Mouse (Mus musculus): ENCODE results near the gene Snx5. TPM values are rescaled to one million over a fixed set of nuclear protein-coding genes. Genes with fewer than 3 reads are reported as not detected.
A peak's percentile ranks its signal among the peaks of the same experiment; 100 is the strongest.

Snx5 gene
- polyA plus RNA-seq, 1 experiment from 2014 or later: 61.7 TPM

DNA sequence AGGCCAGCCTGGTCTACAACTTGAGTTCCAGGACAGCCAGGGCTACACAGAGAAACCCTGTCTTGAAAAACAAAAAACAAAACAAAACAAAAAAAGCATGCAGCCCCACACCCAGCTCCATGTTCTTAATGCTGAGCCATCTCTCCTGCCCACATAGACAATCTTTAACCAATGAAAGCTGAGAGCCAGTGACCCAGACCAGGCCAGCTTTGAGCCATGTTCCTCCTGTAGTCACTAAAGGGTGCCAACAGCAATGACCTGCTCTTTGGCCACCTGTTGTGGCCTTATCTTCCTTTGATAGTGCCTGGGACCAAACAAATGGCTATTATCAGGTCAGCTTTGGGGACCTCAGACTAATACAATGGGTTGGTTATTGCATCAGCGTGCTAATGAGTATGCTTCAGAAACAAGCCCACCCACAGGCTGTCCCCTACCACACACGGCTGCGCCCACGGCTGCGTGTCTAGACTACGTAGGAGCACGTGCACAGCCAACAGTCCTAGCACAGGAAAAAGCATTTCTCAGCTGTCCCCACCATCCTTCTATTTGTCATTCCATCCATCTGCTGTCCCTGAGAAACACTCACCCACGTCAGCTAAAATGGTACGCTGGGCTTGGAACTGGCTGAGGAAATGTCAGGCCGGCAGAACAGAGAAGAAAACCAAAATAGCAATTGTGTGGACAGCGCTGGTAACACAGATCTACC lies 21.0 kb upstream of the Snx5 start:
- Histone ChIP-seq H3K27me3 (replicated peaks; ENCODE audit: control insufficient read depth, insufficient read depth, low read length) (no peaks in the 10 kb centered on the region), H3K9ac (ENCODE audit: low read length) (no peak overlapping the region), H3K9me3 (replicated peaks; ENCODE audit: control insufficient read depth, low read length) (no peaks in the 10 kb centered on the region), H3K36me3 (ENCODE audit: control insufficient read depth, insufficient read depth, low read length) (no peaks in the 10 kb centered on the region), H3K4me2 (ENCODE audit: low read length) (no peak overlapping the region), H3K4me1 (ENCODE audit: control insufficient read depth, insufficient read depth, low read length) (no peaks in the 10 kb centered on the region), H3K27ac (ENCODE audit: low read depth, low read length) (no peak overlapping the region), H3K4me3 (ENCODE audit: low read depth, low read length) (no peak overlapping the region)
- ATAC-seq: no peak
- no peak for DNase-seq (ENCODE audit: low spot score)
- 82% methylated on average over 11 of the region's 11 CpGs for WGBS

DNA sequence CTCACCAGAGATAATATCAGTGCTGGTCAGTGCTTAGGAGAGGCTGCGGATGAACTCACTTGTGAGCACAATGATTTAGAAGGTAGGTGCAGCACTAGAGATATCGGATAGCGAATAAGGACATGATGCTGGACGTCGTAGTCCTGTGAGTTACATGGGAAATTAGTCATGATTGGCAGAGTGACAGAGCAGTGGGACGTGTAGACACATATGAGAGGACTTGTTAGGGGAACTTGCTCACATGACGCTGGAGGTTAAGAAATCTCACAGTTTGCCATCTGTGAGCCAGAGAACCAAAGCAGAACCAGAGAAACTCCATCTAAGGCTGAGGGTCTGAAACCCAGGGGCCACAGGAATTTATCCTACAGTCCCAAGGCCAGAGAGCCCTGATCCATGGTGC lies 19.6 kb upstream of the Snx5 start:
- no peak for DNase-seq (ENCODE audit: low spot score)
- H3K27me3 ChIP-seq (replicated peaks; ENCODE audit: control insufficient read depth, insufficient read depth, low read length): no peaks in the 10 kb centered on the region
- 92% methylated on average over 7 of the region's 7 CpGs for WGBS
- no peak overlapping the region for H3K27ac ChIP-seq (ENCODE audit: low read depth, low read length)
- H3K9ac ChIP-seq (ENCODE audit: low read length): no peak overlapping the region
- H3K36me3 ChIP-seq (ENCODE audit: control insufficient read depth, insufficient read depth, low read length): no peaks in the 10 kb centered on the region
- no peaks in the 10 kb centered on the region for H3K4me1 ChIP-seq (ENCODE audit: control insufficient read depth, insufficient read depth, low read length)
- H3K4me2 ChIP-seq (ENCODE audit: low read length): no peak overlapping the region
- no peak for ATAC-seq
- H3K4me3 ChIP-seq (ENCODE audit: low read depth, low read length): no peak overlapping the region
- H3K9me3 ChIP-seq (replicated peaks; ENCODE audit: control insufficient read depth, low read length): no peaks in the 10 kb centered on the region

DNA sequence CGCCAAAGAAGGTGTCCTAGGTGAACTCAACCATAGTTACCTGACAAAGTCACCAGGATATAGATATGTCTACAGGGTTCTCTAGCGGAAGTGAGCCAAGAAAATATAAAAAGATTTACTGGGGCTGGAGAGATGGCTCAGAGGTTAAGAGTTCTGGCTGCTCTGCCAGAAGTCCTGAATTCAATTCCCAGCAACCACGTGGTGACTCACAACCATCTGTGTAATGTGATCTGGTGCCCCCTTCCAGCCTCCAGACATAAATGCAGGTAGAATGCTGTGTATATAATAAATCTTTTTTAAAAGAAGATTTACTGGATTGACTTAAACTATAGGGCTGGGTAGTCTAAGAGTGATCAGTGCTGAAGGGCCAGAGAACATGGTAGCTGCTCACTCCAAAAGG lies 10.7 kb upstream of the Snx5 start:
- Histone ChIP-seq H3K36me3 (ENCODE audit: control insufficient read depth, insufficient read depth, low read length) (peaks cover 12% of the 10 kb centered on the region; the same call in 1 of the 2 replicates), H3K4me1 (ENCODE audit: control insufficient read depth, insufficient read depth, low read length) (no peaks in the 10 kb centered on the region), H3K27ac (ENCODE audit: low read depth, low read length) (no peak overlapping the region), H3K4me3 (ENCODE audit: low read depth, low read length) (no peak overlapping the region), H3K9me3 (replicated peaks; ENCODE audit: control insufficient read depth, low read length) (no peaks in the 10 kb centered on the region), H3K27me3 (replicated peaks; ENCODE audit: control insufficient read depth, insufficient read depth, low read length) (no peaks in the 10 kb centered on the region), H3K4me2 (ENCODE audit: low read length) (no peak overlapping the region), H3K9ac (ENCODE audit: low read length) (no peak overlapping the region)
- DNase-seq (ENCODE audit: low spot score): no peak
- ATAC-seq: no peak
- WGBS: 66% methylated on average over 3 of the region's 3 CpGs

DNA sequence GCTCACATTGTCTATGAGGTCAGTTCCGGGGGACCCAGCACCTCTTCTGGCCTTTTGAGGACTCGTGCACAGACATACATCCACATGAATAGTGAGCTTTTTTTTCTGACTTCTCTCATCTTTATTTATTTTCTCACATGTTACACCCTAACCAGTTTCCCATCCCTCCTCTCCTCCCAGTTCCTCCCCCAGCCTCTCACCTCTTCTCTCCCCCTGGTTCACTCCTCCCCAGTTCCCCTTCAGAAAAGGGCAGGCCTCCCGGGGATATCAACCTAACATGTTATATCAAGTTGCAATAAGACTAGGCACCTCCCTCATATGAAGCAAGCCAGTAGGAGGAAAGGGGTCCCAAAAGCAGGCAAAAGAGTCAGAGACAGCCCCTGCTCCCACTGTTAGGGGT lies 9.9 kb upstream of the Snx5 start:
- no peaks in the 10 kb centered on the region for H3K4me1 ChIP-seq (ENCODE audit: control insufficient read depth, insufficient read depth, low read length)
- no peaks in the 10 kb centered on the region for H3K9me3 ChIP-seq (replicated peaks; ENCODE audit: control insufficient read depth, low read length)
- no peak overlapping the region for H3K9ac ChIP-seq (ENCODE audit: low read length)
- no peak overlapping the region for H3K27ac ChIP-seq (ENCODE audit: low read depth, low read length)
- no peaks in the 10 kb centered on the region for H3K27me3 ChIP-seq (replicated peaks; ENCODE audit: control insufficient read depth, insufficient read depth, low read length)
- no peak overlapping the region for H3K4me2 ChIP-seq (ENCODE audit: low read length)
- peaks cover 12% of the 10 kb centered on the region; the same call in 1 of the 2 replicates for H3K36me3 ChIP-seq (ENCODE audit: control insufficient read depth, insufficient read depth, low read length)
- no peak overlapping the region for H3K4me3 ChIP-seq (ENCODE audit: low read depth, low read length)
- 80% methylated on average over 3 of the region's 3 CpGs for WGBS
- ATAC-seq: no peak
- DNase-seq (ENCODE audit: low spot score): no peak

DNA sequence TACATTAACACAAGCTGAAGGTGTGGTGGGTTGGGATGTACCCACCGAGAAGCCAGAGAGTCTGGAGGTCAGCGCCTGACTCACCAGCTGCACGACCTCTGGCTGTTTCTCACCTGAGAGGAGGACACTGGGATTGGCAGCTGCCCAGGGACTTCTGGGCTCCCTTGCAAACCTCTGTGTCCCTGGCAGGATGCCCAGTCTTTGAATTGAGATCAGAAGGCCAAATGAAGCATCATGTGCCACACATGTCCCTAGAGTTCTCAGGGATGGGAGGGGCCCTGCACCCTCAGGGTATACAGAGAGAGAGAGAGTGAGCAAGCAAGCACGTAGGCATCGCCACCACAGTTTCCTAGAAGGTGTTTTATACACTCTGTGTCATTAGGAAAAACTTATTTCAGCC lies 9.0 kb upstream of the Snx5 start:
- H3K4me1 ChIP-seq (ENCODE audit: control insufficient read depth, insufficient read depth, low read length): no peaks in the 10 kb centered on the region
- ATAC-seq: no peak
- peak; percentile 4 for DNase-seq (ENCODE audit: low spot score)
- no peak overlapping the region for H3K4me2 ChIP-seq (ENCODE audit: low read length)
- H3K4me3 ChIP-seq (ENCODE audit: low read depth, low read length): no peak overlapping the region
- H3K27ac ChIP-seq (ENCODE audit: low read depth, low read length): no peak overlapping the region
- H3K9ac ChIP-seq (ENCODE audit: low read length): no peak overlapping the region
- peaks cover 12% of the 10 kb centered on the region; the same call in 1 of the 2 replicates for H3K36me3 ChIP-seq (ENCODE audit: control insufficient read depth, insufficient read depth, low read length)
- 71% methylated on average over 5 of the region's 5 CpGs for WGBS
- H3K9me3 ChIP-seq (replicated peaks; ENCODE audit: control insufficient read depth, low read length): no peaks in the 10 kb centered on the region
- no peaks in the 10 kb centered on the region for H3K27me3 ChIP-seq (replicated peaks; ENCODE audit: control insufficient read depth, insufficient read depth, low read length)

DNA sequence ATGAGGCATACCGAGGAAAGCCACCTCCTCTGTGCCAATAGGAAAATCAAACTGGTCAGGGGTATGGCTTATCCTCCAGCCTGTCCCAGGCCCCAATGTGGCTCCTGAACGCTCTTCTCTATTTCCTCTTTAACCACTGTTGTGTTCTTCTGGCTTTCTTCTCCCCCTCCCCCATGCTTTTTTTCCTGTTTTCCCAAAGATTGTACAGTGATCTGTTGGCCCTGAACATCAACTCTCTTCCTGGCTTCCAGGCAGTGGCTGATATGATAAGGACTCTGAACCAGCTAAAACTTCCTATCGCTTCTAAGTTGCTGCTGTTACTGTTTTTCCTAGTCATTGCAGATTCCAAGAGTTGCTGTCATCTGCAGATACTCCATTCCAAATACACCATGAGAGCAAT lies 6.2 kb upstream of the Snx5 start:
- H3K4me3 ChIP-seq (ENCODE audit: low read depth, low read length): no peak overlapping the region
- peaks cover 12% of the 10 kb centered on the region; the same call in 1 of the 2 replicates for H3K36me3 ChIP-seq (ENCODE audit: control insufficient read depth, insufficient read depth, low read length)
- no peak overlapping the region for H3K9ac ChIP-seq (ENCODE audit: low read length)
- H3K27me3 ChIP-seq (replicated peaks; ENCODE audit: control insufficient read depth, insufficient read depth, low read length): no peaks in the 10 kb centered on the region
- no peaks in the 10 kb centered on the region for H3K4me1 ChIP-seq (ENCODE audit: control insufficient read depth, insufficient read depth, low read length)
- DNase-seq (ENCODE audit: low spot score) (no peak), ATAC-seq (no peak)
- no peak overlapping the region for H3K4me2 ChIP-seq (ENCODE audit: low read length)
- no peaks in the 10 kb centered on the region for H3K9me3 ChIP-seq (replicated peaks; ENCODE audit: control insufficient read depth, low read length)
- no peak overlapping the region for H3K27ac ChIP-seq (ENCODE audit: low read depth, low read length)
- 90% methylated on average over 3 of the region's 3 CpGs for WGBS

DNA sequence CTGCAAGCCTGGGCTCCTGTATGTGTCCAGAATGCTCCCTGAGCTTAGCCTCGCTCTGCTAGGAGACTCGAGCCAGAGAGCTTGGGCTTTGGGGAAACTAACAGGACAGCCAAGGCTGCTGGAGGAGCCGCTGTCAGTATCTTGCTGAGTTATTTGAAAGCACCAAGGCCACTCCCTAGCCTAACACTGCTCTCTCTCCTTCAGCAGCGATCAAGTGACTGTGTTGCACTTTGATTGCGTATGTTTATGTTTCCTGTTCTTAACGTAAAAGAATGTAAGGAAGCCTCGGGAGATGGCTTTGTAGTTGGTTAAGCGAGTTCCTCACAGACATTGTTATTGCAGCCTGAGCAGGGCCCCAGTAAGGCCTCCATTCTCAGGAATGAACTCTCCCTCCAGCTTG lies 4.0 kb upstream of the Snx5 start:
- H3K4me1 ChIP-seq (ENCODE audit: control insufficient read depth, insufficient read depth, low read length): no peaks in the 10 kb centered on the region
- no peak overlapping the region for H3K27ac ChIP-seq (ENCODE audit: low read depth, low read length)
- DNase-seq (ENCODE audit: low spot score) (no peak), ATAC-seq (no peak)
- H3K4me2 ChIP-seq (ENCODE audit: low read length): no peak overlapping the region
- 73% methylated on average over 8 of the region's 8 CpGs for WGBS
- peaks cover 10% of the 10 kb centered on the region; the same call in 1 of the 2 replicates for H3K36me3 ChIP-seq (ENCODE audit: control insufficient read depth, insufficient read depth, low read length)
- H3K9ac ChIP-seq (ENCODE audit: low read length): no peak overlapping the region
- H3K27me3 ChIP-seq (replicated peaks; ENCODE audit: control insufficient read depth, insufficient read depth, low read length): no peaks in the 10 kb centered on the region
- H3K9me3 ChIP-seq (replicated peaks; ENCODE audit: control insufficient read depth, low read length): no peaks in the 10 kb centered on the region
- H3K4me3 ChIP-seq (ENCODE audit: low read depth, low read length): no peak overlapping the region

DNA sequence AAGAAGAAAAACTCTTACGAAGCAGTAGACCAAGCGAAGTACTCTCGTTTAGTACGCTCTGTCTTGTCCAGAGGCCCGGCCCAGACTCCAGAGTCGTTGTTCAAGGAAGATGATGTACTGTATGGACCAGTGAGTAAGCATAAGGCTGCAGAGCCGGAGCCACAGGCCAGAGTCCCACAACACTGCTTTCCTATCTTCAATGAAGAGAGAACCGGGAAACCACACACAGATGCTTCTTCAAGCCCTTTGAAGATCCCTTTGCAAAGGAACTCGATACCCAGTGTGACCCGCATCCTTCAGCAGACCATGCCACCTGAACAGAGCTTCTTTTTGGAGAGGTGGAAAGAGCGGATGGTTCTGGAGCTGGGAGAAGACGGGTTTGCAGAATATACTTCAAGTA lies 1.4 kb upstream of the Snx5 start:
- Histone ChIP-seq H3K9me3 (replicated peaks; ENCODE audit: control insufficient read depth, low read length) (no peaks in the 10 kb centered on the region), H3K27ac (ENCODE audit: low read depth, low read length) (no peak overlapping the region), H3K36me3 (ENCODE audit: control insufficient read depth, insufficient read depth, low read length) (0 out of 2 replicates have a peak, but pooled peaks cover 2% of the 10 kb centered on the region), H3K9ac (ENCODE audit: low read length) (no peak overlapping the region), H3K27me3 (replicated peaks; ENCODE audit: control insufficient read depth, insufficient read depth, low read length) (no peaks in the 10 kb centered on the region), H3K4me2 (ENCODE audit: low read length) (no peak overlapping the region), H3K4me3 (ENCODE audit: low read depth, low read length) (no peak overlapping the region), H3K4me1 (ENCODE audit: control insufficient read depth, insufficient read depth, low read length) (peaks cover 22% of the 10 kb centered on the region)
- ATAC-seq (no peak), DNase-seq (ENCODE audit: low spot score) (no peak)
- WGBS: 93% methylated on average over 12 of the region's 12 CpGs

DNA sequence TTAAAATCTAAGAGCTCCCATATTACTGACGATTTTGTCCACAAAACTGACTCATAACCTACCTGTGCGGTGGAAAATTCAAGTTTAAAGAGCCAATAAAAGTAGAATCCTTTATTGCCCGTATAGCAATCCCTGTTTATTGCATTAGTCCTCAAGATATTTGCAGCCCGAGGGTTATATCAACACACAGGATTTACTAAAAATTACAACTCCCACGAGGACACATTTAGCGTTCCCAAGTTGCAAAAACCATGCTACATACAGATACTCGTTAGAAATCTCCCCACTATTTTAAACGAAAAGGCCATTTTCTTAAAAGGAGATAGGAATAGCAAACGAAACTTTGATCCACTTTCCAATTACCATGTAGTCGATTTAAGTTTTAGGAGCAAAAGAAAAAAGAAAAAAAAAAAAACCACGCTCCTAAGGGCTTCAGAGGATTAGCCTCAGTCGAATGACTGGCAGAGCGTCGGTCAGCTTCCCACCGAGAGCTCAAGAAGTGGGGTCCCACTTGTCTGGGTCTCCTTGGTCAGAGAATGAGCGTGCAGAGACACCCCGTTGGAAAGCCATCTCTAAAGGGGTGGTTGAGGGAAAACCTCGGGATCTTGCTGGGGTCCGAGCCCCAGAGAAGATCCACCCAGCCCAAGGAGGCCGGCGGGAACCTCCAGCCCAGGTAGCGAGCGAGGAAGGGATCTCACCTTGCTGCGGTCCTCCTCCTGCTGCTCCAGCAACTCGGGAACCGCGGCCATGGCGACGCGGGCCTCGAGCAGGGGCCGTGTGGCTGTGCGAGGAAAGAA lies 829 bp downstream of the Snx5 start:
- H3K9ac ChIP-seq (ENCODE audit: low read length): peak overlapping the region; percentile 96
- H3K27ac ChIP-seq (ENCODE audit: low read depth, low read length): peak overlapping the region; percentile 90
- H3K4me3 ChIP-seq (ENCODE audit: low read depth, low read length): peak overlapping the region; percentile 90
- no peaks in the 10 kb centered on the region for H3K36me3 ChIP-seq (ENCODE audit: control insufficient read depth, insufficient read depth, low read length)
- ATAC-seq: no peak
- peaks cover 22% of the 10 kb centered on the region for H3K4me1 ChIP-seq (ENCODE audit: control insufficient read depth, insufficient read depth, low read length)
- no peaks in the 10 kb centered on the region for H3K9me3 ChIP-seq (replicated peaks; ENCODE audit: control insufficient read depth, low read length)
- H3K27me3 ChIP-seq (replicated peaks; ENCODE audit: control insufficient read depth, insufficient read depth, low read length): no peaks in the 10 kb centered on the region
- under 1% methylated on average over 25 of the region's 33 CpGs for WGBS
- DNase-seq (ENCODE audit: low spot score): no peak
- H3K4me2 ChIP-seq (ENCODE audit: low read length): peak overlapping the region; percentile 77

Measured in forebrain, embryonic 14.5 days (tissue).